Mouse (Mus musculus) heart, postnatal 36 days (tissue): ENCODE results near the gene Ift140. TPM values are rescaled to one million over a fixed set of nuclear protein-coding genes. Genes with fewer than 3 reads are reported as not detected.
A peak's percentile ranks its signal among the peaks of the same experiment; 100 is the strongest.

Experiments used
- DNase-seq, 2 experiments: peaks; one replicate each; pipeline ENCODE4 v3.0.0; 2021 to 2022
- intact Hi-C: fragments of 180-260 bp; cut with DNase I; formaldehyde crosslinking; loops from one replicate; pipeline ENCODE4 v1.15.1; 2025
- total RNA-seq, 2 experiments: library from RNA; stranded (reverse); gene quantifications; 2 replicates each; pipeline ENCODE4 v1.2.3; 2021

Gene Ift140
- total RNA-seq, 2 experiments from 2014 or later: 5.7 to 7.3 TPM

GRCm38 (mm10) chr17:25067442-25067851 lies 51.6 kb downstream of the Ift140 start:
- DNase-seq: peak; percentile 64 to 67
- intact Hi-C loops: loop anchor here (5.0 kb wide), 1 partner anchor 50 kb away; the partner anchor contains the start of gene Telo2

- no peak for DNase-seq
- intact Hi-C loops: loop anchor here (5.0 kb wide), 1 partner anchor 49 kb away; the partner anchor contains the start of gene Telo2
Observed at GRCm38 (mm10) chr17:25068690-25069089, 52.8 kb downstream of the Ift140 start.

- DNase-seq: no peak
- intact Hi-C loops: no loop called here
Observed at GRCm38 (mm10) chr17:25076906-25077305, 61.0 kb downstream of the Ift140 start.

- intact Hi-C loops: loop anchor here (1.0 kb wide), 1 partner anchor 14 kb away; no protein-coding TSS in a partner anchor
- peak; percentile 78 to 82 for DNase-seq
Observed at GRCm38 (mm10) chr17:25077771-25078372, 62.0 kb downstream of the Ift140 start.

- intact Hi-C loops: no loop called here
- DNase-seq: no peak
Observed at GRCm38 (mm10) chr17:25080210-25080609, 64.3 kb downstream of the Ift140 start.

- DNase-seq: peak; percentile 76 to 77
- intact Hi-C loops: loop anchor here (1.0 kb wide), 1 partner anchor 15 kb away; no protein-coding TSS in a partner anchor
Observed at GRCm38 (mm10) chr17:25080960-25081381, 65.1 kb downstream of the Ift140 start.

- peak in 1 of 2 experiments; percentile 47 for DNase-seq
- intact Hi-C loops: loop anchor here (2.0 kb wide), 4 partner anchors 33 to 65 kb away; partner anchors contain the start of genes Ift140 and Telo2
Observed at GRCm38 (mm10) chr17:25082081-25082847, 66.4 kb downstream of the Ift140 start.

- intact Hi-C loops: loop anchor here (2.0 kb wide), 4 partner anchors 32 to 66 kb away; partner anchors contain the start of genes Ift140 and Telo2
- DNase-seq: no peak
Observed at GRCm38 (mm10) chr17:25082887-25083286, 67.0 kb downstream of the Ift140 start.

- peak; percentile 66 to 74 for DNase-seq
- intact Hi-C loops: loop anchor here (2.0 kb wide), 4 partner anchors 31 to 67 kb away; partner anchors contain the start of genes Ift140 and Telo2
Observed at GRCm38 (mm10) chr17:25083444-25083931, 67.6 kb downstream of the Ift140 start, which contains the start of gene Tmem204. TSS of gene Tmem204 (minus strand) at chr17:25083591.

GRCm38 (mm10) chr17:25084835-25085385 lies 69.0 kb downstream of the Ift140 start:
- no peak for DNase-seq
- intact Hi-C loops: no loop called here

GRCm38 (mm10) chr17:25086724-25087123 lies 70.8 kb downstream of the Ift140 start:
- DNase-seq: no peak

GRCm38 (mm10) chr17:25089158-25089557 lies 73.3 kb downstream of the Ift140 start:
- intact Hi-C loops: no loop called here
- no peak for DNase-seq

More at GRCm38 (mm10) chr17:25086724-25087123, 70.8 kb downstream of the Ift140 start:
- intact Hi-C loops: no loop called here

- intact Hi-C loops: no loop called here
- DNase-seq: no peak
Observed at GRCm38 (mm10) chr17:25090450-25090849, 74.6 kb downstream of the Ift140 start.

- intact Hi-C loops: no loop called here
Observed at GRCm38 (mm10) chr17:25096221-25096620, 80.3 kb downstream of the Ift140 start.

GRCm38 (mm10) chr17:25100052-25100451 lies 84.2 kb downstream of the Ift140 start:
- DNase-seq: no peak
- intact Hi-C loops: no loop called here

More at GRCm38 (mm10) chr17:25096221-25096620, 80.3 kb downstream of the Ift140 start:
- DNase-seq: no peak

- intact Hi-C loops: no loop called here
- DNase-seq: no peak
Observed at GRCm38 (mm10) chr17:25101338-25101737, 85.5 kb downstream of the Ift140 start.

GRCm38 (mm10) chr17:25107786-25108185 lies 91.9 kb downstream of the Ift140 start:
- no peak for DNase-seq
- intact Hi-C loops: no loop called here

GRCm38 (mm10) chr17:25109578-25109977 lies 93.7 kb downstream of the Ift140 start:
- DNase-seq: peak; percentile 28 to 37

GRCm38 (mm10) chr17:25110590-25110989 lies 94.7 kb downstream of the Ift140 start:
- DNase-seq: no peak
- intact Hi-C loops: no loop called here

More at GRCm38 (mm10) chr17:25109578-25109977, 93.7 kb downstream of the Ift140 start:
- intact Hi-C loops: no loop called here

- no peak for DNase-seq
- intact Hi-C loops: no loop called here
Observed at GRCm38 (mm10) chr17:25111220-25111619, 95.3 kb downstream of the Ift140 start.
